Mouse (Mus musculus) hindbrain, embryonic 10.5 days (tissue): Measurements from ENCODE around the gene Naip2. TPM values are rescaled to one million over a fixed set of nuclear protein-coding genes. Genes with fewer than 3 reads are reported as not detected.

ENCODE experiments used
- DNase-seq: peaks from one replicate; pipeline ENCODE4 v3.0.0-alpha.2; 2017; ENCODE audit warnings: low spot score
- H3K27ac ChIP-seq: fragments of 300-500 bp; sonication (generic); 2 replicates; pipeline ENCODE4 v1.5.1; 2016; ENCODE audit warnings: mild to moderate bottlenecking, moderate library complexity
- H3K27me3 ChIP-seq: fragments of 300-500 bp; sonication (generic); 2 replicates; pipeline ENCODE4 v1.6.1; 2016; ENCODE audit warnings: mild to moderate bottlenecking; ENCODE audit not compliant: poor library complexity, insufficient read depth, severe bottlenecking
- H3K36me3 ChIP-seq: fragments of 300-500 bp; sonication (generic); 2 replicates; pipeline ENCODE4 v1.6.1; 2016; ENCODE audit warnings: mild to moderate bottlenecking, moderate library complexity
- H3K4me1 ChIP-seq: fragments of 300-500 bp; sonication (generic); replicated peaks from 2 replicates; pipeline ENCODE4 v1.6.1; 2016; ENCODE audit warnings: mild to moderate bottlenecking
- H3K4me3 ChIP-seq: fragments of 300-500 bp; sonication (generic); 2 replicates; pipeline ENCODE4 v1.5.1; 2016; ENCODE audit warnings: mild to moderate bottlenecking, moderate library complexity
- H3K9me3 ChIP-seq: fragments of 300-500 bp; sonication (generic); 2 replicates; pipeline ENCODE4 v1.6.1; 2016; ENCODE audit warnings: mild to moderate bottlenecking, moderate library complexity
- WGBS: fragments of 180-500 bp; shearing (Covaris S2); methylation state at CpG from one replicate; pipeline ENCODE4 v1.1.7; 2016; 5-methylcytosine and 5-hydroxymethylcytosine counted together
- polyA plus RNA-seq: library from polyadenylated mRNA; unstranded; fragments of >200 nt; fragmentation: Nextera tagmentation; extraction: Ambion mirVana; gene quantifications from 2 replicates; pipeline ENCODE4 v1.2.1, GENCODE M21; 2016

The Naip2 gene
- polyA plus RNA-seq, 1 experiment from 2014 or later, result 0.26 TPM

- H3K4me1 ChIP-seq, result peaks cover 16% of the 10 kb centered on the region
- H3K9me3 ChIP-seq, result no peaks in the 10 kb centered on the region
- no peak overlapping the region for H3K4me3 ChIP-seq
- peaks cover 57% of the 10 kb centered on the region for H3K36me3 ChIP-seq
- WGBS, result 93% methylated on average over 6 of the region's 6 CpGs
- DNase-seq, result no peak
- H3K27ac ChIP-seq, result no peak overlapping the region
- no peaks in the 10 kb centered on the region for H3K27me3 ChIP-seq
Measured at GRCm38 (mm10) chr13:100098808-100099207, 103.1 kb downstream of the Naip2 start.

Other genes with a start within 250 kb of the Naip2 start
- gene Mccc2, start 186.5 kb downstream of the Naip2 start, polyA plus RNA-seq, result 33.9 and 36.0 TPM in 2 replicates
- gene Bdp1, start 98.0 kb downstream of the Naip2 start, polyA plus RNA-seq, result 19.3 and 26.2 TPM in 2 replicates
- 156 and 208 TPM in 2 replicates for gene Serf1, start 94.1 kb downstream of the Naip2 start, polyA plus RNA-seq
- 86.9 and 88.0 TPM in 2 replicates for gene Smn1, start 77.2 kb downstream of the Naip2 start, polyA plus RNA-seq
- 0.15 and 0.16 TPM in 2 replicates for gene Naip5, start 44.2 kb upstream of the Naip2 start, polyA plus RNA-seq
- 0.06 and 0.10 TPM in 2 replicates for gene Naip6, start 115.6 kb upstream of the Naip2 start, polyA plus RNA-seq